ENCODE assay signal across 8 mouse cellular contexts in the genomic region with DNA sequence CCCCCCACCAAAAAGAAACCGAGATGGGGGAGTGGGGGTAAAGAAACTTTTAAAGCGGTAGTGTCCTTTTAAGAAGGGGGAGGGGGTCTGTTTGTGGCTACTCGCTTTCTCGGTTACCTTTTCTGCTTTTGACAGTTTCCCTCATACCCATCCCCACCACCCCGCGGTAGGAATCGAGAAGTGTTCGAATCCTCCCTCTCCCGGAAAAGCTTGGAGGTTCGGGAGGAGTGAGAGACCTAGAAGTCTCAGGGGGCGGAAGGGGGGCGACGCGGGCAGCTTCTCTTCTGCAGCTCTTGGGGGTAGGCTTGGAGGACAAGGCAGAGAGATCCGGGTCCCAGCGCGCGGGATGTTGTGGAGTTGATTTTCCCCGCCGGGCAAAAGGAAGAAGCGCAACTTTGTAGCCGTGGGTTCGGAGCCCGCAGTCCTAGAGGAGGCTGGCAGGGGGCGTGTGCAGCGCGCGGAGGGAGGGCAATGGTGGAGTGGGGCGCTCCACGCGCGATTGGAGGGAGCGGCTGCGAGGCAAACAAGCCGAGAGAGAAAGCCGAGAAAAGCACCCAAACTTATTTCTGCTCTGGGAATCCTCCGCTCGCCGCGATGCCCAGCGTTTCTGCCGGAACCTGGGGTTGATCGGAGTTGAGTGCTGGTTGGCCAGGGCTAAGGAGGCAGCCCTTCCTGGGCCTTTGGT. TPM values are rescaled to one million over a fixed set of nuclear protein-coding genes. Genes with fewer than 3 reads are reported as not detected.
DNase-seq lines count a peak whose midpoint lies in the region; ATAC-seq lines count a peak whose summit lies in the region.

No protein-coding gene starts in this region.

- DNase-seq in 3T3-L1 (ENCODE audit: low read depth, low spot score) (peak; percentile 9), MN1 (ENCODE audit: low spot score) (no peak)
- DNase-seq in adrenal gland, postnatal 4 days (ENCODE audit: low spot score in 2 of 2) = peak; percentile 16
- peak; percentile 14 to 48 for DNase-seq in kidney, postnatal 25 days
- DNase-seq in ovary, postnatal 36 days (ENCODE audit: low spot score) = peak; percentile 22

- H3K9ac ChIP-seq in forebrain, embryonic 12.5 days = peak overlapping the region; percentile 79
- peak overlapping the region; percentile 84 for H3K9ac ChIP-seq in heart, embryonic 16.5 days (ENCODE audit: low read length)
- no peak overlapping the region for H3K9ac ChIP-seq in liver, embryonic 15.5 days

- peaks cover 16% of the 10 kb centered on the region for H3K27me3 ChIP-seq in forebrain, embryonic 12.5 days
- H3K27me3 ChIP-seq in heart, embryonic 16.5 days (ENCODE audit: control insufficient read depth, insufficient read depth, low read length) = no peaks in the 10 kb centered on the region
- peaks cover 52% of the 10 kb centered on the region for H3K27me3 ChIP-seq in liver, embryonic 15.5 days

- WGBS in forebrain, embryonic 12.5 days = under 1% methylated on average over 43 of the region's 43 CpGs
- WGBS in heart, embryonic 16.5 days = under 1% methylated on average over 43 of the region's 43 CpGs
- WGBS in liver, embryonic 15.5 days (ENCODE audit: insufficient replicate concordance) = under 1% methylated on average over 43 of the region's 43 CpGs

- peak overlapping the region; percentile 84 for H3K4me3 ChIP-seq in forebrain, embryonic 12.5 days (replicated peaks)
- peak overlapping the region; percentile 86 for H3K4me3 ChIP-seq in heart, embryonic 16.5 days (ENCODE audit: low read length)
- peak overlapping the region; percentile 60 for H3K4me3 ChIP-seq in liver, embryonic 15.5 days (replicated peaks)

- ATAC-seq in forebrain, embryonic 12.5 days (ENCODE audit: low FRiP score) = peak; percentile 30; the same call in 1 of the 2 replicates
- 0 out of 2 replicates have a peak, but pooled peaks have one; percentile 20 for ATAC-seq in heart, embryonic 16.5 days (replicated peaks; ENCODE audit: extremely low read depth, insufficient read depth, low FRiP score)
- no peak for ATAC-seq in liver, embryonic 15.5 days (ENCODE audit: insufficient read depth)

- H3K9me3 ChIP-seq in forebrain, embryonic 12.5 days = no peaks in the 10 kb centered on the region
- no peaks in the 10 kb centered on the region for H3K9me3 ChIP-seq in heart, embryonic 16.5 days (replicated peaks; ENCODE audit: control insufficient read depth, low read length)
- no peaks in the 10 kb centered on the region for H3K9me3 ChIP-seq in liver, embryonic 15.5 days (replicated peaks)

- H3K4me2 ChIP-seq in forebrain, embryonic 12.5 days = peak overlapping the region; percentile 93
- peak overlapping the region; percentile 83 for H3K4me2 ChIP-seq in heart, embryonic 16.5 days (ENCODE audit: low read depth, low read length)
- peak overlapping the region; percentile 63 for H3K4me2 ChIP-seq in liver, embryonic 15.5 days

- H3K27ac ChIP-seq in forebrain, embryonic 12.5 days = no peak overlapping the region
- no peak overlapping the region; the same call in 1 of the 2 replicates for H3K27ac ChIP-seq in heart, embryonic 16.5 days (ENCODE audit: low read length)
- no peak overlapping the region for H3K27ac ChIP-seq in liver, embryonic 15.5 days (replicated peaks)

- no peaks in the 10 kb centered on the region for H3K36me3 ChIP-seq in forebrain, embryonic 12.5 days (replicated peaks)
- no peaks in the 10 kb centered on the region for H3K36me3 ChIP-seq in heart, embryonic 16.5 days (ENCODE audit: control insufficient read depth, insufficient read depth)
- H3K36me3 ChIP-seq in liver, embryonic 15.5 days (replicated peaks) = no peaks in the 10 kb centered on the region

- peaks cover 20% of the 10 kb centered on the region for H3K4me1 ChIP-seq in forebrain, embryonic 12.5 days
- peaks cover 10% of the 10 kb centered on the region for H3K4me1 ChIP-seq in heart, embryonic 16.5 days (ENCODE audit: control insufficient read depth, insufficient read depth, low read length)
- H3K4me1 ChIP-seq in liver, embryonic 15.5 days (replicated peaks) = no peaks in the 10 kb centered on the region

RNA-seq across cellular contexts. Expression of a gene that starts 0.9 kb away (rescaled TPM):
- 10 to 100 TPM; 94.6 to 95.7 TPM for total RNA-seq in adrenal gland, postnatal 4 days (2021)
- 6.2 and 7.3 TPM in 2 replicates for polyA plus RNA-seq in forebrain, embryonic 12.5 days (2016; fragmentation: Nextera tagmentation; extraction: Ambion mirVana)
- polyA plus RNA-seq in heart, embryonic 16.5 days (2015; fragmentation: Nextera tagmentation; extraction: Ambion mirVana) = 9.0 and 9.4 TPM in 2 replicates
- 6.0 and 8.0 TPM in 2 replicates for polyA plus RNA-seq in liver, embryonic 15.5 days (2015; fragmentation: Nextera tagmentation; extraction: Ambion mirVana)
